Mouse (Mus musculus) embryonic facial prominence, embryonic 10.5 days (tissue): ENCODE measurements around the gene Gm48552. TPM values are rescaled to one million over a fixed set of nuclear protein-coding genes. Genes with fewer than 3 reads are reported as not detected.

Source experiments
- DNase-seq: peaks from one replicate; pipeline ENCODE4 v3.0.0-alpha.2; 2017; ENCODE audit warnings: low spot score
- H3K27ac ChIP-seq: fragments of 300-500 bp; sonication (generic); replicated peaks from 2 replicates; pipeline ENCODE4 v1.5.1; 2016; ENCODE audit warnings: mild to moderate bottlenecking
- H3K27me3 ChIP-seq: fragments of 300-500 bp; sonication (generic); replicated peaks from 2 replicates; pipeline ENCODE4 v1.6.1; 2016; ENCODE audit warnings: low read depth, mild to moderate bottlenecking; ENCODE audit not compliant: poor library complexity, severe bottlenecking
- H3K36me3 ChIP-seq: fragments of 300-500 bp; sonication (generic); replicated peaks from 2 replicates; pipeline ENCODE4 v1.6.1; 2016; ENCODE audit warnings: mild to moderate bottlenecking, moderate library complexity
- H3K4me1 ChIP-seq: fragments of 300-500 bp; sonication (generic); 2 replicates; pipeline ENCODE4 v1.6.1; 2016
- H3K4me3 ChIP-seq: fragments of 300-500 bp; sonication (generic); 2 replicates; pipeline ENCODE4 v1.5.1; 2016; ENCODE audit warnings: mild to moderate bottlenecking, moderate library complexity
- H3K9me3 ChIP-seq: fragments of 300-500 bp; sonication (generic); 2 replicates; pipeline ENCODE4 v1.6.1; 2016; ENCODE audit warnings: mild to moderate bottlenecking
- WGBS: fragments of 180-500 bp; shearing (Covaris S2); methylation state at CpG from one replicate; pipeline ENCODE4 v1.1.7; 2016; 5-methylcytosine and 5-hydroxymethylcytosine counted together
- polyA plus RNA-seq: library from polyadenylated mRNA; unstranded; fragments of >200 nt; fragmentation: Nextera tagmentation; extraction: Ambion mirVana; gene quantifications from 2 replicates; pipeline ENCODE4 v1.2.1, GENCODE M21; 2016

Gm48552 gene
- polyA plus RNA-seq, 1 experiment from 2014 or later: 3.1 TPM

- H3K27me3 ChIP-seq: peaks cover 44% of the 10 kb centered on the region
- H3K27ac ChIP-seq: peak overlapping the region; percentile 26; the same call in 1 of the 2 replicates
- H3K36me3 ChIP-seq: peaks cover 72% of the 10 kb centered on the region
- H3K9me3 ChIP-seq: no peaks in the 10 kb centered on the region
- H3K4me3 ChIP-seq: peak overlapping the region; percentile 54
- no peak for DNase-seq
- WGBS: 43% methylated on average over 4 of the region's 4 CpGs
- H3K4me1 ChIP-seq: peaks cover 71% of the 10 kb centered on the region
Observed at GRCm38 (mm10) chr10:81365073-81365472, 23.7 kb upstream of the Gm48552 start.

GRCm38 (mm10) chr10:81365672-81366476 lies 22.9 kb upstream of the Gm48552 start, which contains the start of gene 4930404N11Rik:
Gene 4930404N11Rik (minus strand): TSS chr10:81365816.
- H3K27ac ChIP-seq: peak within 1 kb of the TSS; percentile 26; the same call in 1 of the 2 replicates
- H3K36me3 ChIP-seq: peaks cover 75% of the 10 kb centered on the region
- peaks cover 63% of the 10 kb centered on the region for H3K4me1 ChIP-seq

GRCm38 (mm10) chr10:81366477-81367206 lies 22.2 kb upstream of the Gm48552 start:
- 82% methylated on average over 6 of the region's 6 CpGs for WGBS
- DNase-seq: no peak
- Histone ChIP-seq H3K4me3 (no peak overlapping the region), H3K36me3 (peaks cover 76% of the 10 kb centered on the region), H3K9me3 (no peaks in the 10 kb centered on the region), H3K4me1 (peaks cover 56% of the 10 kb centered on the region), H3K27me3 (peaks cover 43% of the 10 kb centered on the region), H3K27ac (no peak overlapping the region)

More at GRCm38 (mm10) chr10:81365672-81366476, 22.9 kb upstream of the Gm48552 start, which contains the start of gene 4930404N11Rik:
- Histone ChIP-seq H3K27me3 (peaks cover 44% of the 10 kb centered on the region), H3K4me3 (peak within 1 kb of the TSS; percentile 54), H3K9me3 (no peaks in the 10 kb centered on the region)
- whole genome bisulfite sequencing: 23% methylated on average over 12 of the region's 12 CpGs
- peak; percentile 62 for DNase-seq

GRCm38 (mm10) chr10:81367207-81367495 lies 21.7 kb upstream of the Gm48552 start:
- no peak overlapping the region for H3K4me3 ChIP-seq
- H3K36me3 ChIP-seq: peaks cover 77% of the 10 kb centered on the region
- no peaks in the 10 kb centered on the region for H3K9me3 ChIP-seq
- DNase-seq: no peak
- no peak overlapping the region for H3K27ac ChIP-seq
- peaks cover 51% of the 10 kb centered on the region for H3K4me1 ChIP-seq
- 89% methylated on average over 6 of the region's 6 CpGs for WGBS
- peaks cover 38% of the 10 kb centered on the region for H3K27me3 ChIP-seq

- Histone ChIP-seq H3K27ac (no peak overlapping the region), H3K27me3 (no peaks in the 10 kb centered on the region), H3K9me3 (no peaks in the 10 kb centered on the region), H3K4me1 (peaks cover 30% of the 10 kb centered on the region), H3K4me3 (no peak overlapping the region), H3K36me3 (peaks cover 67% of the 10 kb centered on the region)
- DNase-seq: no peak
- WGBS: 94% methylated on average over 10 of the region's 10 CpGs
Observed at GRCm38 (mm10) chr10:81375322-81375721, 13.5 kb upstream of the Gm48552 start.

- Histone ChIP-seq H3K27ac (peak overlapping the region; percentile 97), H3K4me1 (peaks cover 30% of the 10 kb centered on the region), H3K9me3 (no peaks in the 10 kb centered on the region), H3K36me3 (peaks cover 52% of the 10 kb centered on the region), H3K27me3 (no peaks in the 10 kb centered on the region), H3K4me3 (peak overlapping the region; percentile 91)
- WGBS: 40% methylated on average over 6 of the region's 6 CpGs
- DNase-seq: no peak
Observed at GRCm38 (mm10) chr10:81376561-81377361, 12.0 kb upstream of the Gm48552 start.

GRCm38 (mm10) chr10:81377362-81377664 lies 11.5 kb upstream of the Gm48552 start:
- H3K36me3 ChIP-seq: peaks cover 47% of the 10 kb centered on the region
- DNase-seq: no peak
- WGBS: 66% methylated on average over 2 of the region's 2 CpGs
- peak overlapping the region; percentile 97 for H3K27ac ChIP-seq
- no peaks in the 10 kb centered on the region for H3K9me3 ChIP-seq
- peaks cover 34% of the 10 kb centered on the region for H3K4me1 ChIP-seq
- H3K27me3 ChIP-seq: no peaks in the 10 kb centered on the region
- peak overlapping the region; percentile 91 for H3K4me3 ChIP-seq

GRCm38 (mm10) chr10:81377793-81378552 lies 10.8 kb upstream of the Gm48552 start, which contains the start of gene Fzr1:
Gene Fzr1 (minus strand): TSS chr10:81378516.
- Histone ChIP-seq H3K27ac (peak within 1 kb of the TSS; percentile 97), H3K36me3 (peaks cover 40% of the 10 kb centered on the region), H3K4me3 (peak within 1 kb of the TSS; percentile 91), H3K9me3 (no peaks in the 10 kb centered on the region), H3K4me1 (peaks cover 34% of the 10 kb centered on the region), H3K27me3 (no peaks in the 10 kb centered on the region)
- DNase-seq: no peak
- WGBS: 1% methylated on average over 59 of the region's 59 CpGs

- DNase-seq: peak; percentile 100
- Histone ChIP-seq H3K4me3 (peak overlapping the region; percentile 91), H3K9me3 (no peaks in the 10 kb centered on the region), H3K27ac (peak overlapping the region; percentile 97), H3K4me1 (peaks cover 30% of the 10 kb centered on the region), H3K27me3 (no peaks in the 10 kb centered on the region), H3K36me3 (peaks cover 33% of the 10 kb centered on the region)
- WGBS: under 1% methylated on average over 46 of the region's 46 CpGs
Observed at GRCm38 (mm10) chr10:81378553-81379182, 10.1 kb upstream of the Gm48552 start.

GRCm38 (mm10) chr10:81379183-81379553 lies 9.6 kb upstream of the Gm48552 start:
- Histone ChIP-seq H3K4me1 (peaks cover 30% of the 10 kb centered on the region), H3K36me3 (peaks cover 28% of the 10 kb centered on the region), H3K9me3 (no peaks in the 10 kb centered on the region), H3K27me3 (no peaks in the 10 kb centered on the region), H3K4me3 (peak overlapping the region; percentile 91), H3K27ac (peak overlapping the region; percentile 97)
- 59% methylated on average over 3 of the region's 3 CpGs for WGBS
- no peak for DNase-seq

- Histone ChIP-seq H3K27ac (peak overlapping the region; percentile 57; the same call in 1 of the 2 replicates), H3K4me3 (peak overlapping the region; percentile 91; the same call in 1 of the 2 replicates), H3K36me3 (peaks cover 22% of the 10 kb centered on the region), H3K4me1 (peaks cover 33% of the 10 kb centered on the region), H3K9me3 (no peaks in the 10 kb centered on the region), H3K27me3 (no peaks in the 10 kb centered on the region)
- no peak for DNase-seq
- 87% methylated on average over 6 of the region's 6 CpGs for WGBS
Observed at GRCm38 (mm10) chr10:81379809-81380378, 8.9 kb upstream of the Gm48552 start.
